Mouse (Mus musculus): ENCODE measurements around the gene Olfr376. TPM values are rescaled to one million over a fixed set of nuclear protein-coding genes. Genes with fewer than 3 reads are reported as not detected.

Gene Olfr376
- polyA plus RNA-seq, 1 experiment from 2014 or later = not detected

Other genes with a start within 250 kb of the Olfr376 start
- gene Haspin, start 233.0 kb upstream of the Olfr376 start, polyA plus RNA-seq (2016; fragmentation: Nextera tagmentation; extraction: Ambion mirVana) = 18.2 and 18.4 TPM in 2 replicates
- 0.42 and 0.60 TPM in 2 replicates for gene P2rx5, start 210.8 kb upstream of the Olfr376 start, polyA plus RNA-seq (2016; fragmentation: Nextera tagmentation; extraction: Ambion mirVana)
- gene Emc6, start 194.2 kb upstream of the Olfr376 start, polyA plus RNA-seq (2016; fragmentation: Nextera tagmentation; extraction: Ambion mirVana) = 99.7 and 104 TPM in 2 replicates
- 206 and 211 TPM in 2 replicates for gene Tax1bp3, start 194.2 kb upstream of the Olfr376 start, polyA plus RNA-seq (2016; fragmentation: Nextera tagmentation; extraction: Ambion mirVana)
- 24.5 and 26.5 TPM in 2 replicates for gene Ctns, start 172.2 kb upstream of the Olfr376 start, polyA plus RNA-seq (2016; fragmentation: Nextera tagmentation; extraction: Ambion mirVana)
- gene Shpk, start 171.8 kb upstream of the Olfr376 start, polyA plus RNA-seq (2016; fragmentation: Nextera tagmentation; extraction: Ambion mirVana) = 2.0 and 2.1 TPM in 2 replicates
- 0.19 and 0.27 TPM in 2 replicates for gene Trpv1, start 137.0 kb upstream of the Olfr376 start, polyA plus RNA-seq (2016; fragmentation: Nextera tagmentation; extraction: Ambion mirVana)
- 0.08 and 0.12 TPM in 2 replicates for gene Trpv3, start 103.9 kb upstream of the Olfr376 start, polyA plus RNA-seq (2016; fragmentation: Nextera tagmentation; extraction: Ambion mirVana)
- gene Aspa, start 41.6 kb upstream of the Olfr376 start, polyA plus RNA-seq (2016; fragmentation: Nextera tagmentation; extraction: Ambion mirVana) = 0.37 and 0.60 TPM in 2 replicates
- not detected in 2 replicates for gene Gm49340, start 41.5 kb upstream of the Olfr376 start, polyA plus RNA-seq (2016; fragmentation: Nextera tagmentation; extraction: Ambion mirVana)
- gene Spata22, start 41.5 kb upstream of the Olfr376 start, polyA plus RNA-seq (2016; fragmentation: Nextera tagmentation; extraction: Ambion mirVana) = not detected in 2 replicates
- gene Olfr20, start 20.5 kb upstream of the Olfr376 start, polyA plus RNA-seq (2016; fragmentation: Nextera tagmentation; extraction: Ambion mirVana) = not detected in 2 replicates
- not detected in 2 replicates for gene Olfr1, start 28.4 kb downstream of the Olfr376 start, polyA plus RNA-seq (2016; fragmentation: Nextera tagmentation; extraction: Ambion mirVana)
- not detected in 2 replicates for gene Olfr378, start 57.2 kb downstream of the Olfr376 start, polyA plus RNA-seq (2016; fragmentation: Nextera tagmentation; extraction: Ambion mirVana)
- not detected in 2 replicates for gene Olfr380, start 86.3 kb downstream of the Olfr376 start, polyA plus RNA-seq (2016; fragmentation: Nextera tagmentation; extraction: Ambion mirVana)
- not detected in 2 replicates for gene Olfr381, start 120.4 kb downstream of the Olfr376 start, polyA plus RNA-seq (2016; fragmentation: Nextera tagmentation; extraction: Ambion mirVana)
- not detected in 2 replicates for gene Olfr382, start 146.0 kb downstream of the Olfr376 start, polyA plus RNA-seq (2016; fragmentation: Nextera tagmentation; extraction: Ambion mirVana)
- not detected in 2 replicates for gene Olfr385, start 221.8 kb downstream of the Olfr376 start, polyA plus RNA-seq (2016; fragmentation: Nextera tagmentation; extraction: Ambion mirVana)
- gene Olfr384, start 227.3 kb downstream of the Olfr376 start, polyA plus RNA-seq (2016; fragmentation: Nextera tagmentation; extraction: Ambion mirVana) = not detected in 2 replicates